Mouse (Mus musculus): ENCODE results near the gene 4930590J08Rik.

GRCm38 (mm10) chr6:91890615-91891014, 12.0 kb upstream of the 4930590J08Rik start:
- TF ChIP-seq CTCF (IDR thresholded peaks at IDR 0.05; ENCODE audit: extremely low read depth, insufficient read length, insufficient replicate concordance, low read depth, low read length) (no peak), POLR2A (IDR thresholded peaks at IDR 0.05; ENCODE audit: low read depth, low read length) (no peak)

Data from small intestine, adult 2 months (tissue).